Mouse (Mus musculus) limb, embryonic 15.5 days (tissue): ENCODE results near the gene Itga2b. TPM values are rescaled to one million over a fixed set of nuclear protein-coding genes. Genes with fewer than 3 reads are reported as not detected.
"Not testable (repeated sequence)": the region's sequence is repeated elsewhere in the genome, so short reads cannot be mapped to it uniquely, and the experiment has no call there.

Experiments
- ATAC-seq: fragments of 200-750 bp; cut with Nextera tagmentation; 2 replicates; pipeline ENCODE4 v1.8.0; 2017; ENCODE audit warnings: low read depth, moderate TSS enrichment; ENCODE audit not compliant: insufficient number of reproducible peaks, low FRiP score, low TSS enrichment
- H3K27ac ChIP-seq: fragments of 300-500 bp; sonication (generic); 2 replicates; pipeline ENCODE4 v1.5.1; 2015; ENCODE audit warnings: moderate library complexity, mild to moderate bottlenecking, inconsistent platforms
- H3K27me3 ChIP-seq: fragments of 300-500 bp; sonication (generic); 2 replicates; pipeline ENCODE4 v1.6.1; 2015; ENCODE audit warnings: inconsistent platforms
- H3K36me3 ChIP-seq: fragments of 300-500 bp; sonication (generic); 2 replicates; pipeline ENCODE4 v1.6.1; 2015; ENCODE audit warnings: inconsistent platforms
- H3K4me1 ChIP-seq: fragments of 300-500 bp; sonication (generic); 2 replicates; pipeline ENCODE4 v1.6.1; 2015; ENCODE audit warnings: inconsistent platforms
- H3K4me2 ChIP-seq: fragments of 300-500 bp; sonication (generic); 2 replicates; pipeline ENCODE4 v1.6.1; 2015; ENCODE audit warnings: mild to moderate bottlenecking, inconsistent platforms
- H3K4me3 ChIP-seq: fragments of 300-500 bp; sonication (generic); 2 replicates; pipeline ENCODE4 v1.5.1; 2015; ENCODE audit warnings: mild to moderate bottlenecking, inconsistent platforms
- H3K9ac ChIP-seq: fragments of 300-500 bp; sonication (generic); 2 replicates; pipeline ENCODE4 v1.6.1; 2015; ENCODE audit warnings: inconsistent platforms
- H3K9me3 ChIP-seq: fragments of 300-500 bp; sonication (generic); 2 replicates; pipeline ENCODE4 v1.6.1; 2016; ENCODE audit warnings: inconsistent platforms
- WGBS: fragments of 180-500 bp; shearing (Covaris S2); methylation state at CpG from one replicate; pipeline ENCODE4 v1.1.7; 2015; 5-methylcytosine and 5-hydroxymethylcytosine counted together
- polyA plus RNA-seq: library from polyadenylated mRNA; unstranded; fragments of >200 nt; fragmentation: Nextera tagmentation; extraction: Ambion mirVana; gene quantifications from 2 replicates; pipeline ENCODE4 v1.2.1, GENCODE M21; 2015

Itga2b gene
- polyA plus RNA-seq, 1 experiment from 2014 or later: 6.9 TPM

DNA sequence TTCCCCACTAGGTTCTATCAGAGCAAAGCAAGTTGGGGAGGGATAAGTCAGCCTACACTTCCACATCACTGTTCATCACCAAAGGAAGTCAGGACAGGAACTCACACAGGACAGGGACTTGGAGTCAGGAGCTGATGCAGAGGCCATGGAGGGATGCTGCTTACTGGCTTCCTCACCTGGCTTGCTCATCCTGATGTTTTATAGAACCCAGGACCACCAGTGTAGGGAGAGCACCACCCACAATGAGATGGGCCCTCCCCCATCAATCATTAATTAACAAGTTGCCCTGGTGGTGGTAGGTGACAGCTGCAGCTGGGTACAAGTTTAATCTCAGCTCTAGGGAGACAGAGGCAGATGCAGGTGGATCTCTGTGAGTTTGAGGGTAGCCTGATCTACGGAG, 52.8 kb downstream of the Itga2b start:
- no peak overlapping the region for H3K9ac ChIP-seq
- ATAC-seq: no peak

DNA sequence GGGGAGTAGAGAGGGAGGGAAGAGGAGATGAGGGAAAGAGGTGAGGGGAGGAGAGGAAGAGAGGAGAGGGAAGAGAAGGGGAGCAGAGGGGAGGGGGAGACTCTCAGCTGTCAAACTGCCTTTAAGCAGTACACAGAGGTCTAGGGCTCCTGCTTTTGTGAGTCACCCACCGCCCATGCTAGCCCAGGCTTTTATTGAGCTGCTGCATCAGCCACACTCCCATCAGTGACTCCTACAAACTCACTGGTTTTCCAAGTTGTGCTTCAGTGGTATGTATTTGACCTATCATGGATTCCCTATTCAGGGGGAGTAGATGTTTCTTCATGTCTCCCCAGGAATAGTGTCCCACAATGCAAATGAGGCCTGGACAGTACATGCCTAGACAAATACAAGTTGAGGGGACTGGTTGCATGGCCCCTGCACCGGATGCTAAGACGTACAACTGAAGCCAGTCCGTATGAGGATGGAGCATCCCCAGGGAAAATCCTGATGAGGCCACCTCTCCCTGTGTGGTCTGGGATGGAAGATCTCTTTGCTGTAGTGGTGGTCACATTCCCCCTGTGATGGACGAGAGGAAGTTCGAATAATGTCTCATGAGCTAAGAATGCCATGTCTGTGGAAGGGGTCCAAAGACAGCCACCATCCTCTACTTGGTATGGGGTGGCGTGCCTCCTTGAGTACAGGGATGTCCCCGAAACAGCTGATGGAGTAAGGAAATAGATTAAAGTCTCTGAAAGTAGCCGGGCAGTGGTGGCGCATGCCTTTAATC, 54.7 kb downstream of the Itga2b start:
- no peak for ATAC-seq
- no peaks in the 10 kb centered on the region for H3K36me3 ChIP-seq
- H3K27ac ChIP-seq: no peak overlapping the region
- 72% methylated on average over 10 of the region's 10 CpGs for WGBS
- H3K4me2 ChIP-seq: no peak overlapping the region
- 0 out of 2 replicates have a peak, but pooled peaks cover 2% of the 10 kb centered on the region for H3K4me1 ChIP-seq
- no peak overlapping the region for H3K9ac ChIP-seq
- H3K27me3 ChIP-seq: no peaks in the 10 kb centered on the region
- H3K9me3 ChIP-seq: no peaks in the 10 kb centered on the region
- no peak overlapping the region for H3K4me3 ChIP-seq

More for the DNA sequence above, 52.8 kb downstream of the Itga2b start:
- WGBS: 76% methylated on average over 1 of the region's 1 CpGs
- Histone ChIP-seq H3K36me3 (no peaks in the 10 kb centered on the region), H3K4me2 (no peak overlapping the region), H3K4me1 (no peaks in the 10 kb centered on the region), H3K4me3 (no peak overlapping the region), H3K27me3 (no peaks in the 10 kb centered on the region), H3K27ac (no peak overlapping the region), H3K9me3 (no peaks in the 10 kb centered on the region)

DNA sequence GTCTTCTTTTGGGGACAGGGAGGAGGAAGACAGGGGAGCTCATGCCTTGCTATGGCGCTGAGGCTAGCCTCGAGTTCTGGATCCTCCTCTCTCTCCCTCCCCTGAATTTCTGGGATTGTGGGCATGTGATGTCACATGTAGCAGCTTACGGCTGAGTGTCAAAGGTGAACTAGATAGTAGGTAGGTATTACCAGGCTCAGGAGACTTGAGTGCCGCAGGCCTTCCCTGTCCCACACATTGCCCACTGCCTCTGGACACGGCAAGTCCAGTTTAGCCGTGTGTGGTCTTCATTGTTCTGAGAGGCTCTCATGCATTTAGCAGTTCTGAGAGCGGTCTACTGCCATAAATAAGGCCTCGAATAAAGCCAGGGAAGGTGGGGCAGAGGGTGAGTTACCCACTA, 56.9 kb downstream of the Itga2b start:
- no peaks in the 10 kb centered on the region for H3K9me3 ChIP-seq
- H3K4me3 ChIP-seq: no peak overlapping the region
- no peak overlapping the region for H3K4me2 ChIP-seq
- 70% methylated on average over 8 of the region's 8 CpGs for WGBS
- H3K4me1 ChIP-seq: 0 out of 2 replicates have a peak, but pooled peaks cover 2% of the 10 kb centered on the region
- no peak for ATAC-seq
- no peaks in the 10 kb centered on the region for H3K27me3 ChIP-seq
- no peak overlapping the region for H3K27ac ChIP-seq
- H3K9ac ChIP-seq: no peak overlapping the region
- H3K36me3 ChIP-seq: no peaks in the 10 kb centered on the region

DNA sequence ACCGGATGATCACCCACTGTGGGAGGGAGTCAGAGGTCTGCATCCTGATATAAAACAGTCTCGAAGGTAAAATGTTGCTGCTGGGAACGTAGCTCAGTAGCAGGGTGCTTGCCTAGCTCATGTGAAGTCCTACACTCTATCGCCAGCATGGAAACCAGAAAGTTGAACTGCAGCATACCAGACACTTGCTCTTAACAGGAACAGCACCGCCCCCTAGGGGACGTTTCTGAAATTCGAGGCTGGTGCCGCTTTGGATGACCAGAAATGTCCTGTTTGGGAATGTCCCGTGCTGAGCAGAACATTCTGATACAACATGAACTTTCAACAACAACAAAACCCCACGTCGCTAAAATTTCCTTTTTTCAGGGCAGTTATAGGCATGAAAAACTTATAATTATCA, 58.2 kb downstream of the Itga2b start:
- no peaks in the 10 kb centered on the region for H3K36me3 ChIP-seq
- no peak overlapping the region for H3K9ac ChIP-seq
- no peak overlapping the region for H3K4me2 ChIP-seq
- peaks cover 4% of the 10 kb centered on the region for H3K4me1 ChIP-seq
- H3K27me3 ChIP-seq: no peaks in the 10 kb centered on the region
- H3K9me3 ChIP-seq: no peaks in the 10 kb centered on the region
- no peak overlapping the region for H3K4me3 ChIP-seq
- H3K27ac ChIP-seq: 0 out of 2 replicates have a peak overlapping the region, but pooled peaks have one; percentile 14
- WGBS: 6% methylated on average over 11 of the region's 11 CpGs
- no peak for ATAC-seq

DNA sequence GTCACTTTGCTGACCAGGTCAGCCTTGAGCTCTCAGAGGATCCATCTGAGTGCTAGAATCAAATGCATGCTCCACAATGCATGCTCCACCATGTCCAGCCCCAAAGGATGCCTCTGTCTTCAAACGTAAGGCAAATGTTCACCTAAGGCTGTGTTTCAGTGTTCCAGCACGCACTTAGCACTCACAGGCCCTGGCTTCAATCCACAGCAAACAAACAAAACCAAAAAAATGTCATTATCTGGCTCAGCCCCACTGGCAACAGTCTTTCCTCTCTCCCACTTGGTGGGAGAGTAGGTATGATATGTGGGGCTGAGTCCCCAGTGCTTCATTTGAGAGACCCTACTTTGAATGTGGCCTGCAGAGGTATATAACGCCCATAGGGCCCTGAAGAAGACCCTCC, 58.9 kb downstream of the Itga2b start:
- no peak overlapping the region for H3K4me3 ChIP-seq
- no peak for ATAC-seq
- no peak overlapping the region for H3K9ac ChIP-seq
- H3K27ac ChIP-seq: no peak overlapping the region
- no peaks in the 10 kb centered on the region for H3K36me3 ChIP-seq
- peaks cover 10% of the 10 kb centered on the region for H3K4me1 ChIP-seq
- no peaks in the 10 kb centered on the region for H3K27me3 ChIP-seq
- H3K9me3 ChIP-seq: no peaks in the 10 kb centered on the region
- 69% methylated on average over 3 of the region's 3 CpGs for WGBS
- H3K4me2 ChIP-seq: no peak overlapping the region

DNA sequence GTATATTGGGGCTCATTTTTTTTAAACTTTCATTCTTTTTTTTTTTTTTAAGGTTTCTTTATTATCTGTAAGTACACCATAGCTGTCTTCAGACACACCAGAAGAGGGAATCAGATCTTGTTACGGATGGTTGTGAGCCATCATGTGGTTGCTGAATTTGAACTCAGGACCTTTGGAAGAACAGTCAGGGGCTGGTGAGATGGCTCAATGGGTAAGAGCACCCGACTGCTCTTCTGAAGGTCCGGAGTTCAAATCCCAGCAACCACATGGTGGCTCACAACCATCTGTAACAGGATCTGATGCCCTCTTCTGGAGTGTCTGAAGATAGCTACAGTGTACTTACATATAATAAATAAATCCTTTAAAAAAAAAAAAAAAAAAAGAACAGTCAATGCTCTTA, 59.6 kb downstream of the Itga2b start:
- peaks cover 18% of the 10 kb centered on the region for H3K4me1 ChIP-seq
- ATAC-seq, H3K4me2 ChIP-seq, H3K27me3 ChIP-seq, H3K9me3 ChIP-seq, H3K36me3 ChIP-seq, H3K27ac ChIP-seq, H3K9ac ChIP-seq, H3K4me3 ChIP-seq: not testable (repeated sequence)
- 95% methylated on average over 3 of the region's 3 CpGs for WGBS

DNA sequence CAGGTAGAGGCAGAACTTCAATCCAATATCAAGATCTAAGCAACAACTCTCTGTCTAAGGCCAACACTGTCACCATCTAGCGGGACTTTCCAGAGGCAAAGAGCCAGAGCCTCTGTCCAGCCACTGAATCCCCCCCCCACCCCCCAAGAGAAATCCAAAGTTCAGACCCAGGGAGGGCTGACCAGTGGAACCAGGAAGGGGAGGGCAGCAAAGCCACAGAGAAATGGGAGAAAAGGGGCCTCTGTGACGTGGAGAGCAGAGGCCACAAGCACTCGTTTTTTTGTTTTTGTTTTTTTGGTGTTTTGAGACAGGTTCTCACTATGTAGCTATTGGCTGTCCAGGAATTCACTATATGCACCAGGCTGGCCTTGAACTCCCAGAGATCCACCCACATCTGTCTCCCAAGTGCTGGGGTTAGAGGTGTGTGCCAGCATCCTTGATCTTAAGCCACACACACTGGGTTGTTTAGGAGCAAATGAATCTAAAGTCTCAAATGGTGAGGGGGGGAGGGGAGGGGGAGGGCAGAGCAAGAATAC, 60.1 kb downstream of the Itga2b start:
- Histone ChIP-seq H3K27me3 (no peaks in the 10 kb centered on the region), H3K9me3 (no peaks in the 10 kb centered on the region), H3K27ac (no peak overlapping the region), H3K36me3 (peaks cover under 1% of the 10 kb centered on the region; the same call in 1 of the 2 replicates), H3K9ac (no peak overlapping the region), H3K4me1 (peaks cover 22% of the 10 kb centered on the region), H3K4me2 (no peak overlapping the region), H3K4me3 (no peak overlapping the region)
- no peak for ATAC-seq
- 77% methylated on average over 3 of the region's 3 CpGs for WGBS

DNA sequence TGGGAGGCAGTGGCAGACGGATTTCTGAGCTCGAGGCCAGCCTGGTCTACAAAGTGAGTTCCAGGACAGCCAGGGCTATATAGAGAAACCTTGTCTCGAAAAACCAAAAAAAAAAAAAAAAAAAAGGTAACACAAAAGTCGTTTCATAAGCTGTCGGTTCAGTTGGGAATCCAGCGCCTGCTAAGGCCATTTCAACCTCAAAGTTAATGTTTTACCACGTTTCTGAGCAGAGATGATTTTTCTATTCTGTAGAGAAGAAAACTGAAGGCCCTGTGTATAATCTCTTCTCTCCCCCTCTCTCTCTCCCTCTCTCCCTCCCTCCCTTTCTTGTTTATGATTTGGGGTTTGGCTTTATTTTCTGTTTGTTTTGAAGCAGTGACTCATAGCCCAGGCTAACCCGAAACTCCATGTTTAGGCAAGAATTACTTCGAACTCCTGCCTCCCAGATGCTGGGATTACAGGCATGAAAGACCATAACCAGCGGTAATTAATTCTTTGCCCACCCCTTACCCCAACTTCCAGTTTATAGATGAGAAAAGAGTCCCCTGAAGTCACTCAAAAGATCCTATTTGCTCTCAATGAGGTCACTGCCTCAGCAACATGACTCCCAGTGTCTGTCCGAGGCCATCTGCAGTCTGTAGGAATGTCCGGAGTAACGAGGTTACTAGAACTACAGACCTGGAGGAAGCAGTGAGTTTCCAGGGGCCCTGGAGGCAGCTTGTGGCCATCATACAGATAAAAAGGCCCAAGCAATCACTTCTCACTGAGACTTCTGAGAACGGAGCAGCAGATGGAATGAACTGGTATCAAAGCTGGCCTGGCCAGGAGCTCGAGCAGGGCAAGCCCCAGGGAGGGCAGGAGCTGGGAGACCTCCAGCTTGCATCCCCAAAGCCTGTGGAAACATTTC, 60.8 kb downstream of the Itga2b start:
- H3K9ac ChIP-seq: peak overlapping the region; percentile 33; the same call in 1 of the 2 replicates
- H3K4me3 ChIP-seq: peak overlapping the region; percentile 82
- no peaks in the 10 kb centered on the region for H3K9me3 ChIP-seq
- peaks cover 7% of the 10 kb centered on the region for H3K36me3 ChIP-seq
- H3K4me1 ChIP-seq: peaks cover 24% of the 10 kb centered on the region
- no peaks in the 10 kb centered on the region for H3K27me3 ChIP-seq
- WGBS: 33% methylated on average over 14 of the region's 15 CpGs
- H3K27ac ChIP-seq: peak overlapping the region; percentile 94
- ATAC-seq: no peak
- H3K4me2 ChIP-seq: peak overlapping the region; percentile 86

DNA sequence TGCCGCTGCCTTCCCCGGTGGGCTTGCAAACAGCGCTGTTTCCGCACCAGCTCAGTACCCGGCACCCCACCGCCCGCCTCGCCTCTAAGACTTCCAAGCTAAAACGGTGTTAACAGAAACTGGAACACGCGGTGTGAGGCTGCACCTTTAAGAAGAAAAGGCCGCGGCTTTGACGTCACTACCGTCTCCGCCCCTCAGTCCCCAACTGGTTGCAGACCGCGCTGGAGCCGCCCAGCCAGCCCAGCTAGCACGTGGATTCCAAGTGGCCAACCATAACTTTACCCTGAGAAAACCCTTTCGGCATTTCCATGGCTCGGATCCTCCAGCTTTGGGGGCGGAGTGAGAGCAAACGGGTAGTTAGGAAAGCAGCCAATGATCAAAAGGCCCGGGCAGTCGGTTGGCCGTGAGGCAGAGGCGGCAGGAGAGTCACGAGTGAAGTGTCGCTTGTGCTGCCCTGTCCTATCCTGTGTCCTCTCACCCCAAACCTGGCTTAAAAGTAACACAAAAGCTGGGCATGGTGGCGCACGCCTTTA, 61.5 kb downstream of the Itga2b start:
- under 1% methylated on average over 32 of the region's 32 CpGs for WGBS
- peaks cover 15% of the 10 kb centered on the region for H3K36me3 ChIP-seq
- peak overlapping the region; percentile 33; the same call in 1 of the 2 replicates for H3K9ac ChIP-seq
- H3K9me3 ChIP-seq: no peaks in the 10 kb centered on the region
- H3K27ac ChIP-seq: peak overlapping the region; percentile 94
- H3K4me3 ChIP-seq: peak overlapping the region; percentile 82
- peak overlapping the region; percentile 86 for H3K4me2 ChIP-seq
- no peaks in the 10 kb centered on the region for H3K27me3 ChIP-seq
- H3K4me1 ChIP-seq: peaks cover 24% of the 10 kb centered on the region
- peak; percentile 91 for ATAC-seq

DNA sequence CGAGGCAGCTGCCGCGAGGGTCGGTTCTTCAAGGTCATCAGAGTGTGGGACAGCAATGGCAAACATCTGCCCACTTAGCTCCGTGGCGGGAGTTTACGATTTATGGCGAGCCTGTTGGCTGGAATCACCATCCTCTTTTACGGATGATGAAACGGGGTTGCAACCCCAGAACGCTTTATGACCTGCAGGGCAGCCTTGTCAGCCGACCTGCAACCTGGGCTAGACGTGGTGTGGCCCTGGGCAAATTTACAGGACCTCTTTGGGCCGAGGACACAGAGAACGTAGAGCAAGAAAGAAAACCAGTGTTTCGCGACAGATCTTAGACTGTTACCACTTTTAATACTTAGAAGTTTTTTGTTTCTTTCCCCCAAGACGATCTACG, 62.1 kb downstream of the Itga2b start, which contains the start of gene Slc25a39:
Slc25a39 (minus strand) TSS at position 113 of the 382 bp plus-strand sequence.
- peaks cover 21% of the 10 kb centered on the region for H3K36me3 ChIP-seq
- under 1% methylated on average over 19 of the region's 19 CpGs for WGBS
- peak within 1 kb of the TSS; percentile 75 for H3K9ac ChIP-seq
- H3K9me3 ChIP-seq: no peaks in the 10 kb centered on the region
- peaks cover 24% of the 10 kb centered on the region for H3K4me1 ChIP-seq
- H3K4me3 ChIP-seq: peak within 1 kb of the TSS; percentile 82
- peak within 1 kb of the TSS; percentile 86 for H3K4me2 ChIP-seq
- peaks cover 4% of the 10 kb centered on the region; the same call in 1 of the 2 replicates for H3K27me3 ChIP-seq
- peak within 1 kb of the TSS; percentile 94 for H3K27ac ChIP-seq
- ATAC-seq: no peak

DNA sequence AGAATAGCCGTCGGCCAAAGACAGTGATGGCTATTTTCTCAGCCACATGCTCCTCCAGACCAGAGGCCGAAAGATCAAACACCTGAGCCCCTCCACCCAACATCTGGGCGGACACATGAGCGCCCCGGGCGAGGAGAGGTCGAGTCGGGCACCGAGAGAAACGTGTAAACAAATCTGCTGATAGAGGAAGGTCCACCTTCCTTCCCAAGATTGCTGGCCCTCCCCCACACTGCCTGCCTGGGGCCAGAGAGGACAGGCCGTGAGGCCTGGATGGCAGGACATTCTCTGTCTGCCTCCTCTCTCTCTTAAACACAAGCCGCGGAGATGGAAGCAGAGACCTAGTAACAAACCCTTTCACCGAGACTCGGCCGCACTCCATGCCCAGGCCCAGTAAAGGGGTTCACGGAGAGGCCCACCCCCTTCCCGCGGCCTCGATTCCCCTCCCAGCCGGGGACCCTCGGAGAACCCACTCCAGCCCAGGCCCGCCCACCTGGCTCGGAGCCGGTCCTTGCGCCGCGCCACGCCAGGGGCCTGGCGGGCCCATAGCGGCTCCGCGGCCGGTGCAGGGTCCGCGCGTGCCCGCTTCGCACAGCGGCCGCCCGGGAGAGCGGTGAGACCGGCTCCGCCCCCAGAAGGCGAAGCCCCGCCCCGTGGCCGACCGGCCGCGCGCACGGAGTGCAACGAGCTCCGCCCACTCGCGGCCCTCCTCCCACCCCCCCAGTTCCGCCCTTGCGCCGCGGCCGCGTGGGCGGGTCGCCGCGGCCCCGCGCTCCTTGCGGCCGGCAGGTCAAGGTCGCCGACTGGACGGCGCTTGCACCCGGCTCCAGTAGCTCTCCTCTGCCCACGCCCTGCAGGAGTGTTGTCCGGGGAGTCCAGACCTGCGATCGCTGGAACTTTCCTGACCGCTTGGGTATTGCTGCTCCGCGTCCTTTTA, 62.8 kb downstream of the Itga2b start:
- Histone ChIP-seq H3K9me3 (no peaks in the 10 kb centered on the region), H3K4me2 (peak overlapping the region; percentile 86), H3K9ac (peak overlapping the region; percentile 75), H3K27ac (peak overlapping the region; percentile 94), H3K27me3 (peaks cover 11% of the 10 kb centered on the region), H3K4me3 (peak overlapping the region; percentile 82), H3K4me1 (peaks cover 24% of the 10 kb centered on the region), H3K36me3 (peaks cover 27% of the 10 kb centered on the region)
- ATAC-seq: peak; percentile 71
- under 1% methylated on average over 85 of the region's 85 CpGs for WGBS
